Mouse (Mus musculus): ENCODE measurements around the gene Usp54. TPM values are rescaled to one million over a fixed set of nuclear protein-coding genes. Genes with fewer than 3 reads are reported as not detected.
"Not testable (repeated sequence)": the region's sequence is repeated elsewhere in the genome, so short reads cannot be mapped to it uniquely, and the experiment has no call there.

Gene Usp54
- polyA plus RNA-seq, 1 experiment from 2014 or later, result 1.0 TPM

- 74% methylated on average over 9 of the region's 9 CpGs for WGBS (ENCODE audit: insufficient replicate concordance)
- Histone ChIP-seq H3K27ac (no peak overlapping the region), H3K36me3 (no peaks in the 10 kb centered on the region), H3K4me3 (replicated peaks) (no peak overlapping the region), H3K4me2 (no peak overlapping the region), H3K9ac (no peak overlapping the region), H3K9me3 (replicated peaks) (no peaks in the 10 kb centered on the region), H3K27me3 (no peaks in the 10 kb centered on the region), H3K4me1 (replicated peaks) (peaks cover 6% of the 10 kb centered on the region)
- no peak for ATAC-seq (ENCODE audit: low read depth)
- DNase-seq, result no peak
Measured at GRCm38 (mm10) chr14:20607396-20608126, 33.3 kb downstream of the Usp54 start.

- 34% methylated on average over 1 of the region's 1 CpGs for WGBS (ENCODE audit: insufficient replicate concordance)
- H3K27me3 ChIP-seq, result no peaks in the 10 kb centered on the region
- no peak overlapping the region for H3K27ac ChIP-seq
- DNase-seq (no peak), ATAC-seq (ENCODE audit: low read depth) (no peak)
- H3K4me1 ChIP-seq (replicated peaks), result peaks cover 44% of the 10 kb centered on the region
- H3K9ac ChIP-seq, result no peak overlapping the region
- H3K4me3 ChIP-seq (replicated peaks), result no peak overlapping the region
- no peak overlapping the region for H3K4me2 ChIP-seq
- no peaks in the 10 kb centered on the region for H3K9me3 ChIP-seq (replicated peaks)
- H3K36me3 ChIP-seq, result no peaks in the 10 kb centered on the region
Measured at GRCm38 (mm10) chr14:20601287-20601686, 39.6 kb downstream of the Usp54 start.

- peak overlapping the region; percentile 11; the same call in 1 of the 2 replicates for H3K9ac ChIP-seq
- H3K4me3 ChIP-seq (replicated peaks), result no peak overlapping the region
- 60% methylated on average over 2 of the region's 2 CpGs for WGBS (ENCODE audit: insufficient replicate concordance)
- H3K9me3 ChIP-seq (replicated peaks), result no peaks in the 10 kb centered on the region
- H3K27ac ChIP-seq, result peak overlapping the region; percentile 80
- H3K36me3 ChIP-seq, result no peaks in the 10 kb centered on the region
- no peaks in the 10 kb centered on the region for H3K27me3 ChIP-seq
- ATAC-seq (ENCODE audit: low read depth) (peak; percentile 69), DNase-seq (no peak)
- H3K4me2 ChIP-seq, result no peak overlapping the region
- peaks cover 52% of the 10 kb centered on the region for H3K4me1 ChIP-seq (replicated peaks)
Measured at GRCm38 (mm10) chr14:20600203-20600602, 40.7 kb downstream of the Usp54 start.

GRCm38 (mm10) chr14:20599542-20599941, 41.3 kb downstream of the Usp54 start:
- 0 out of 2 replicates have a peak overlapping the region, but pooled peaks have one; percentile 3 for H3K4me2 ChIP-seq
- H3K27me3 ChIP-seq, result no peaks in the 10 kb centered on the region
- 23% methylated on average over 2 of the region's 2 CpGs for WGBS (ENCODE audit: insufficient replicate concordance)
- H3K9me3 ChIP-seq (replicated peaks), result no peaks in the 10 kb centered on the region
- H3K27ac ChIP-seq, result peak overlapping the region; percentile 88
- ATAC-seq (ENCODE audit: low read depth) (peak; percentile 97), DNase-seq (peak; percentile 64)
- no peak overlapping the region for H3K9ac ChIP-seq
- peaks cover 57% of the 10 kb centered on the region for H3K4me1 ChIP-seq (replicated peaks)
- H3K4me3 ChIP-seq (replicated peaks), result no peak overlapping the region
- no peaks in the 10 kb centered on the region for H3K36me3 ChIP-seq

- peaks cover 49% of the 10 kb centered on the region for H3K4me1 ChIP-seq (replicated peaks)
- H3K9me3 ChIP-seq (replicated peaks), result no peaks in the 10 kb centered on the region
- peak overlapping the region; percentile 36 for H3K27ac ChIP-seq
- no peak overlapping the region for H3K4me3 ChIP-seq (replicated peaks)
- ATAC-seq (ENCODE audit: low read depth) (no peak), DNase-seq (no peak)
- no peaks in the 10 kb centered on the region for H3K36me3 ChIP-seq
- H3K27me3 ChIP-seq, result no peaks in the 10 kb centered on the region
- no peak overlapping the region for H3K9ac ChIP-seq
- 72% methylated on average over 3 of the region's 3 CpGs for WGBS (ENCODE audit: insufficient replicate concordance)
- no peak overlapping the region for H3K4me2 ChIP-seq
Measured at GRCm38 (mm10) chr14:20595781-20596180, 45.1 kb downstream of the Usp54 start.

- DNase-seq (no peak), ATAC-seq (ENCODE audit: low read depth) (peak; percentile 79)
- Histone ChIP-seq H3K9ac (peak overlapping the region; percentile 36; the same call in 1 of the 2 replicates), H3K27ac (no peak overlapping the region), H3K4me3 (replicated peaks) (no peak overlapping the region), H3K4me2 (no peak overlapping the region), H3K9me3 (replicated peaks) (no peaks in the 10 kb centered on the region), H3K27me3 (no peaks in the 10 kb centered on the region), H3K4me1 (replicated peaks) (peaks cover 18% of the 10 kb centered on the region), H3K36me3 (no peaks in the 10 kb centered on the region)
- 25% methylated on average over 5 of the region's 5 CpGs for WGBS (ENCODE audit: insufficient replicate concordance)
Measured at GRCm38 (mm10) chr14:20587458-20587857, 53.4 kb downstream of the Usp54 start.

- DNase-seq (no peak), ATAC-seq (ENCODE audit: low read depth) (no peak)
Measured at GRCm38 (mm10) chr14:20578822-20579407, 61.9 kb downstream of the Usp54 start.

GRCm38 (mm10) chr14:20576179-20576578, 64.7 kb downstream of the Usp54 start:
- no peak overlapping the region for H3K4me2 ChIP-seq
- whole genome bisulfite sequencing (ENCODE audit: insufficient replicate concordance), result 46% methylated on average over 7 of the region's 7 CpGs
- no peaks in the 10 kb centered on the region for H3K27me3 ChIP-seq
- no peak overlapping the region for H3K27ac ChIP-seq
- H3K9me3 ChIP-seq (replicated peaks), result no peaks in the 10 kb centered on the region
- no peaks in the 10 kb centered on the region for H3K4me1 ChIP-seq (replicated peaks)
- peak; percentile 34 for DNase-seq
- no peak overlapping the region for H3K9ac ChIP-seq
- no peak overlapping the region for H3K4me3 ChIP-seq (replicated peaks)
- no peak for ATAC-seq (ENCODE audit: low read depth)
- no peaks in the 10 kb centered on the region for H3K36me3 ChIP-seq

More at GRCm38 (mm10) chr14:20578822-20579407, 61.9 kb downstream of the Usp54 start:
- Histone ChIP-seq H3K4me1 (replicated peaks) (no peaks in the 10 kb centered on the region), H3K36me3 (no peaks in the 10 kb centered on the region), H3K4me2 (no peak overlapping the region), H3K9me3 (replicated peaks) (no peaks in the 10 kb centered on the region), H3K27me3 (no peaks in the 10 kb centered on the region), H3K9ac (no peak overlapping the region), H3K4me3 (replicated peaks) (no peak overlapping the region), H3K27ac (no peak overlapping the region)
- WGBS (ENCODE audit: insufficient replicate concordance), result 74% methylated on average over 6 of the region's 6 CpGs

- DNase-seq; H3K27me3 ChIP-seq; H3K36me3 ChIP-seq; H3K4me3 ChIP-seq (replicated peaks); H3K9me3 ChIP-seq (replicated peaks); H3K4me1 ChIP-seq (replicated peaks); H3K27ac ChIP-seq; ATAC-seq (ENCODE audit: low read depth); H3K9ac ChIP-seq; H3K4me2 ChIP-seq: not testable (repeated sequence)
- 74% methylated on average over 3 of the region's 3 CpGs for WGBS (ENCODE audit: insufficient replicate concordance)
Measured at GRCm38 (mm10) chr14:20573196-20573595, 67.7 kb downstream of the Usp54 start.

- DNase-seq, result no peak
- H3K27ac ChIP-seq, result no peak overlapping the region
- H3K4me1 ChIP-seq (replicated peaks), result 0 out of 2 replicates have a peak, but pooled peaks cover 9% of the 10 kb centered on the region
- WGBS (ENCODE audit: insufficient replicate concordance), result 18% methylated on average over 9 of the region's 9 CpGs
- no peak overlapping the region for H3K9ac ChIP-seq
- no peak for ATAC-seq (ENCODE audit: low read depth)
- H3K4me2 ChIP-seq, result no peak overlapping the region
- peaks cover 6% of the 10 kb centered on the region; the same call in 1 of the 2 replicates for H3K27me3 ChIP-seq
- H3K36me3 ChIP-seq, result peaks cover 14% of the 10 kb centered on the region
- H3K4me3 ChIP-seq (replicated peaks), result no peak overlapping the region
- no peaks in the 10 kb centered on the region for H3K9me3 ChIP-seq (replicated peaks)
Measured at GRCm38 (mm10) chr14:20565256-20566021, 75.4 kb downstream of the Usp54 start.

- WGBS (ENCODE audit: insufficient replicate concordance), result 64% methylated on average over 12 of the region's 12 CpGs
- ATAC-seq (ENCODE audit: low read depth) (no peak), DNase-seq (no peak)
- Histone ChIP-seq H3K4me3 (replicated peaks) (no peak overlapping the region), H3K9ac (no peak overlapping the region), H3K27ac (no peak overlapping the region), H3K4me1 (replicated peaks) (0 out of 2 replicates have a peak, but pooled peaks cover 9% of the 10 kb centered on the region), H3K9me3 (replicated peaks) (no peaks in the 10 kb centered on the region), H3K4me2 (no peak overlapping the region), H3K27me3 (peaks cover 6% of the 10 kb centered on the region; the same call in 1 of the 2 replicates), H3K36me3 (peaks cover 15% of the 10 kb centered on the region)
Measured at GRCm38 (mm10) chr14:20564692-20565091, 76.2 kb downstream of the Usp54 start.
